In the genomic region with DNA sequence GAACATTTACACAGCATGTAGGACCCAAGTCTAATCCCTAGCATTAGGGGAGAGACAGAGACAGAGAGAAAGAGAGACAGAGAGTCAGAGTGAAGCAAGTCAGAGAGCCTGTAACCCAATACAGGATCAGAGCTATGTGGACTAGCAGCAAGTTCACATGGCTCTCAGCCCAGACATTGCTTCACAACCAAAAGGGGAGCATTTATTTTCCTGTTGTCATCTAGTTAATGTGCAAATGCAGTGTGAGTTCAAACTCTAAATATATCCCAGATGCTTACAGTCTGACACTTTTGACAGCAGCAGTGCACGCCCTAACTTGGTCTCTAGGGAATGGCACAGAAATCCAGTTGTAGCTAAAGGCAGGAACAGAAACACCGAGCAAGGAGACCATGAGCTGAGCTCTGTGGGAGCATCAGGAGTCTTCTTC, we compare ENCODE assay signal across 8 mouse cellular contexts. TPM values are rescaled to one million over a fixed set of nuclear protein-coding genes. Genes with fewer than 3 reads are reported as not detected.
A peak's percentile ranks its signal among the peaks of the same experiment; 100 is the strongest.
DNase-seq lines count a peak whose midpoint lies in the region; ATAC-seq and TF ChIP-seq lines count a peak whose summit lies in the region.

No protein-coding gene starts in this region.

- no peak for DNase-seq in MEL (ENCODE audit: low read depth, low spot score)
- DNase-seq in brain, adult 2 months (ENCODE audit: low read depth, low spot score): peak; percentile 54
- peak; percentile 62 to 73 for DNase-seq in kidney, postnatal 4 days
- DNase-seq in cerebellum, adult 11-12 months: no peak
- no peak for DNase-seq in thymus, postnatal 10 days (ENCODE audit: low spot score in 2 of 2)

- H3K4me2 ChIP-seq in heart, embryonic 12.5 days: no peak overlapping the region
- no peak overlapping the region for H3K4me2 ChIP-seq in stomach, embryonic 15.5 days
- no peak overlapping the region for H3K4me2 ChIP-seq in midbrain, embryonic 16.5 days (ENCODE audit: low read length)

- no peak for TF ChIP-seq POLR2A in MEL (IDR thresholded peaks at IDR 0.05; ENCODE audit: control insufficient read depth in 1 of 2, insufficient read depth in 1 of 2, low read depth in 1 of 2, low read length in 2 of 2, poor library complexity in 1 of 2)

- TF ChIP-seq EP300 in MEL (IDR thresholded peaks at IDR 0.05; ENCODE audit: low read depth in 1 of 2, low read length in 2 of 2): no peak

- H3K36me3 ChIP-seq in MEL (ENCODE audit: control insufficient read depth in 1 of 2, insufficient read depth in 2 of 2, low read length in 2 of 2): peaks cover 0 to 46% of the 10 kb centered on the region in 2 experiments; a peak in 2 of 4 replicates
- no peaks in the 10 kb centered on the region for H3K36me3 ChIP-seq in heart, embryonic 12.5 days
- no peaks in the 10 kb centered on the region for H3K36me3 ChIP-seq in stomach, embryonic 15.5 days
- no peaks in the 10 kb centered on the region for H3K36me3 ChIP-seq in midbrain, embryonic 16.5 days (ENCODE audit: control insufficient read depth, insufficient read depth, low read length)

- no peaks in the 10 kb centered on the region for H3K79me2 ChIP-seq in MEL (ENCODE audit: control insufficient read depth, insufficient read depth, low read length, poor library complexity)

- no peak overlapping the region for H3K4me3 ChIP-seq in MEL (ENCODE audit: control insufficient read depth in 1 of 2, insufficient read depth in 1 of 2, low read depth in 2 of 2, low read length in 2 of 2)
- H3K4me3 ChIP-seq in heart, embryonic 12.5 days: no peak overlapping the region
- no peak overlapping the region for H3K4me3 ChIP-seq in stomach, embryonic 15.5 days (replicated peaks)
- no peak overlapping the region for H3K4me3 ChIP-seq in midbrain, embryonic 16.5 days (ENCODE audit: low read depth, low read length)

- peaks cover 6 to 40% of the 10 kb centered on the region in 2 experiments for H3K4me1 ChIP-seq in MEL (ENCODE audit: control insufficient read depth in 1 of 2, insufficient read depth in 2 of 2, low read length in 2 of 2)
- peaks cover 34% of the 10 kb centered on the region for H3K4me1 ChIP-seq in heart, embryonic 12.5 days (replicated peaks)
- peaks cover 15% of the 10 kb centered on the region for H3K4me1 ChIP-seq in stomach, embryonic 15.5 days
- H3K4me1 ChIP-seq in midbrain, embryonic 16.5 days (ENCODE audit: control insufficient read depth, insufficient read depth, low read length): no peaks in the 10 kb centered on the region

- no peaks in the 10 kb centered on the region for H3K9me3 ChIP-seq in MEL (replicated peaks; ENCODE audit: insufficient read depth, low read length)
- H3K9me3 ChIP-seq in heart, embryonic 12.5 days (replicated peaks): no peaks in the 10 kb centered on the region
- no peaks in the 10 kb centered on the region for H3K9me3 ChIP-seq in stomach, embryonic 15.5 days
- no peaks in the 10 kb centered on the region for H3K9me3 ChIP-seq in midbrain, embryonic 16.5 days (replicated peaks; ENCODE audit: control insufficient read depth, low read length, poor library complexity, severe bottlenecking)

- TF ChIP-seq CTCF in MEL (IDR thresholded peaks at IDR 0.05 in 2 of 3, conservative IDR thresholded peaks at IDR 0.05 in 1 of 3; ENCODE audit: control insufficient read depth in 1 of 3, insufficient read depth in 1 of 3, low read depth in 2 of 3, low read length in 3 of 3, poor library complexity in 1 of 3, severe bottlenecking in 1 of 3): no peak

- peak overlapping the region; percentile 14; the same call in 1 of the 2 replicates for H3K27ac ChIP-seq in MEL (ENCODE audit: control insufficient read depth, low read depth, low read length)
- peak overlapping the region; percentile 91 for H3K27ac ChIP-seq in heart, embryonic 12.5 days (ENCODE audit: poor library complexity, severe bottlenecking)
- peak overlapping the region; percentile 88 for H3K27ac ChIP-seq in stomach, embryonic 15.5 days
- H3K27ac ChIP-seq in midbrain, embryonic 16.5 days (ENCODE audit: low read length): no peak overlapping the region

- no peak for TF ChIP-seq RAD21 in MEL (IDR thresholded peaks at IDR 0.05; ENCODE audit: low read depth, low read length)

- H3K9ac ChIP-seq in MEL (ENCODE audit: control insufficient read depth, low read depth, low read length, poor library complexity, severe bottlenecking): no peak overlapping the region
- no peak overlapping the region for H3K9ac ChIP-seq in heart, embryonic 12.5 days
- no peak overlapping the region for H3K9ac ChIP-seq in stomach, embryonic 15.5 days
- no peak overlapping the region for H3K9ac ChIP-seq in midbrain, embryonic 16.5 days (ENCODE audit: low read depth, low read length)

- peak; percentile 26; the same call in 1 of the 2 replicates for ATAC-seq in heart, embryonic 12.5 days (ENCODE audit: insufficient number of reproducible peaks, low FRiP score)
- peak; percentile 66 for ATAC-seq in stomach, embryonic 15.5 days (ENCODE audit: insufficient read depth, low FRiP score, low read depth)
- ATAC-seq in midbrain, embryonic 16.5 days: no peak

- no peaks in the 10 kb centered on the region for H3K27me3 ChIP-seq in MEL (ENCODE audit: control insufficient read depth in 1 of 2, insufficient read depth in 2 of 2, low read length in 2 of 2)
- H3K27me3 ChIP-seq in heart, embryonic 12.5 days (replicated peaks): no peaks in the 10 kb centered on the region
- H3K27me3 ChIP-seq in stomach, embryonic 15.5 days (replicated peaks): no peaks in the 10 kb centered on the region
- no peaks in the 10 kb centered on the region for H3K27me3 ChIP-seq in midbrain, embryonic 16.5 days (ENCODE audit: control insufficient read depth, insufficient read depth, low read depth, low read length)

- WGBS in heart, embryonic 12.5 days: 15% methylated on average over 2 of the region's 2 CpGs
- WGBS in stomach, embryonic 15.5 days: 31% methylated on average over 2 of the region's 2 CpGs
- WGBS in midbrain, embryonic 16.5 days: 68% methylated on average over 2 of the region's 2 CpGs

TF ChIP-seq in MEL, 35 proteins besides CTCF, POLR2A, EP300 and RAD21:
- TF ChIP-seq POLR2AphosphoS5 (IDR thresholded peaks at IDR 0.05; ENCODE audit: borderline replicate concordance, low read depth, low read length): no peak
- 0 out of 2 replicates have a peak, but pooled peaks have one; percentile 2 for TF ChIP-seq HCFC1 (IDR thresholded peaks at IDR 0.05; ENCODE audit: low read depth, low read length)
- TF ChIP-seq MYC (IDR thresholded peaks at IDR 0.05; ENCODE audit: low read depth, low read length): 0 out of 2 replicates have a peak, but pooled peaks have one; percentile 6
- TF ChIP-seq SMC3 (IDR thresholded peaks at IDR 0.05; ENCODE audit: low read depth, low read length): no peak
- TF ChIP-seq CHD1 (IDR thresholded peaks at IDR 0.05; ENCODE audit: low read depth, low read length): no peak
- 0 out of 2 replicates have a peak, but pooled peaks have one; percentile 1 for TF ChIP-seq NRF1 (IDR thresholded peaks at IDR 0.05; ENCODE audit: insufficient read depth, low read depth, low read length, poor library complexity, severe bottlenecking)
- no peak for TF ChIP-seq E2F4 (IDR thresholded peaks at IDR 0.05; ENCODE audit: borderline replicate concordance, low read depth, low read length)
- no peak for TF ChIP-seq MAX (IDR thresholded peaks at IDR 0.05; ENCODE audit: low read length)
- TF ChIP-seq UBTF (IDR thresholded peaks at IDR 0.05; ENCODE audit: borderline replicate concordance, insufficient read depth, low read depth, low read length): no peak
- TF ChIP-seq USF1 (IDR thresholded peaks at IDR 0.05; ENCODE audit: low read depth, low read length): no peak

RNA-seq across cellular contexts. Expression of a gene that starts 8.6 kb away (rescaled TPM):
- 276 and 301 TPM in 2 replicates for total RNA-seq in MEL (2012; rRNA removed)
- polyA plus RNA-seq in MEL (2012; ENCODE audit: insufficient read depth in 1 of 2, insufficient read length in 2 of 2, low read depth in 1 of 2, low replicate concordance in 2 of 2, missing spikeins in 1 of 2): 100 to 1,000 TPM; 209 to 907 TPM
- polyA plus RNA-seq in heart, embryonic 12.5 days (2016; fragmentation: Nextera tagmentation; extraction: Ambion mirVana): 82.4 and 84.2 TPM in 2 replicates
- 93.4 and 96.0 TPM in 2 replicates for polyA plus RNA-seq in stomach, embryonic 15.5 days (2015; fragmentation: Nextera tagmentation; extraction: Ambion mirVana)
- 37.9 and 38.1 TPM in 2 replicates for polyA plus RNA-seq in midbrain, embryonic 16.5 days (2015; fragmentation: Nextera tagmentation; extraction: Ambion mirVana)

RNA-seq across cellular contexts. Expression of a gene that starts 15.6 kb away (rescaled TPM):
- 9.9 and 11.6 TPM in 2 replicates for total RNA-seq in MEL (2012; rRNA removed)
- 100 to 1,000 TPM in 1 of 2 experiments, 10 to 100 TPM in 1; 36.2 to 169 TPM for polyA plus RNA-seq in MEL (2012; ENCODE audit: insufficient read depth in 1 of 2, insufficient read length in 2 of 2, low read depth in 1 of 2, low replicate concordance in 2 of 2, missing spikeins in 1 of 2)
- polyA plus RNA-seq in heart, embryonic 12.5 days (2016; fragmentation: Nextera tagmentation; extraction: Ambion mirVana): 14.0 and 16.5 TPM in 2 replicates
- polyA plus RNA-seq in stomach, embryonic 15.5 days (2015; fragmentation: Nextera tagmentation; extraction: Ambion mirVana): 17.4 and 18.1 TPM in 2 replicates
- 13.7 and 16.1 TPM in 2 replicates for polyA plus RNA-seq in midbrain, embryonic 16.5 days (2015; fragmentation: Nextera tagmentation; extraction: Ambion mirVana)

RNA-seq across cellular contexts. Expression of a gene that starts 41.7 kb away (rescaled TPM):
- total RNA-seq in MEL (2012; rRNA removed): 29.0 and 37.7 TPM in 2 replicates
- 100 to 1,000 TPM in 1 of 2 experiments, 10 to 100 TPM in 1; 47.7 to 268 TPM for polyA plus RNA-seq in MEL (2012; ENCODE audit: insufficient read depth in 1 of 2, insufficient read length in 2 of 2, low read depth in 1 of 2, low replicate concordance in 2 of 2, missing spikeins in 1 of 2)
- 53.0 and 53.9 TPM in 2 replicates for polyA plus RNA-seq in heart, embryonic 12.5 days (2016; fragmentation: Nextera tagmentation; extraction: Ambion mirVana)
- 44.9 and 54.6 TPM in 2 replicates for polyA plus RNA-seq in stomach, embryonic 15.5 days (2015; fragmentation: Nextera tagmentation; extraction: Ambion mirVana)
- 42.4 and 53.5 TPM in 2 replicates for polyA plus RNA-seq in midbrain, embryonic 16.5 days (2015; fragmentation: Nextera tagmentation; extraction: Ambion mirVana)

Comparison
In these comparisons a context has a peak if more than half of its experiments do, and no peak if none do; other contexts are left out.
1. DNase-seq: peak in brain, adult 2 months (single experiment) and kidney, postnatal 4 days (2 of 2); none in MEL (single experiment), cerebellum, adult 11-12 months (single experiment) and thymus, postnatal 10 days (0 of 2).